Mouse (Mus musculus) bone marrow macrophage, adult 2 months (primary cell): ENCODE data around the gene Gm13290.

Experiments
- CTCF ChIP-seq: IDR thresholded peaks from 2 replicates; pipeline ENCODE4 v1.5.1; 2012; ENCODE audit warnings: low read depth, mild to moderate bottlenecking, low read length, moderate library complexity
- POLR2A ChIP-seq: IDR thresholded peaks from 2 replicates; pipeline ENCODE4 v1.6.1; 2012; ENCODE audit warnings: mild to moderate bottlenecking, low read depth, low read length, borderline replicate concordance

- TF ChIP-seq CTCF (no peak), POLR2A (no peak)
These were observed 29.4 kb upstream of the Gm13290 start for GRCm38 (mm10) chr4:88744207-88744606.
